In the genomic region with DNA sequence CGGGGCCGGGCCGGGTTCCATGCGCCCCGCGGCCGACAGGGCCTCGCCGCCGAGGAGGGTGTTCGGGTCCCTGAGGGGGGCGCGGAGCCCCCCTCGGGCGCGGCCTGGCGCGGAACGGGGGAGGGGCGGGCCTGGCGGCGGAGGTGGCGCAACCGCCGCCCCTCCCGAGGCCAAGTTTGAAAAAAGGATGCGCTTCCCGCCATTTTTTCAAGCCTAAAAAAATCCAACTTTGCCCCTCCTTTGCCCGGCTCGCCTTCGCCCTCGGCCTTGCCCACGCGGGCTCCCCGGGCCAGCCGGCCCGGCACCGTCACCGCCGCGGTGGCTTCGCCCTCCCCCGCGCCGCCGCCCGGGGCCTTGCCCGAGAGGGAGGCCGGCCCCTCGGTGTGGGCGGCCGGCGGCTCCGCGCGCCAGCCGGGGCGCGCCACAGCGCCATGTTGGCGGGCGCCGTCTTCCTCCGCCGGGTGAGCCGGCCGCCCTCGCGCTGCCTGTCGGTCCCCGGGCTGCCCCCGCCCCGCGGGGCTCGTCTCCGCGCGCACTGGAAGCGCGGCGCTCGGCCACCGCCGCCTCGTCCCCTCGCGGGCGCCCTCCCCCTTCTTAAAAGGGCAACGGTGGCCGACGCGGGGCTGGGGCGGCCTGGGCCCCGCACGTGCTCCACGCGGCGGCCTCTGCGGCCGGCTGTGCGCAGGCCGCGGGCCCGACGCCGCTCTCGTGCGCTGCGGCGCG, we compare ENCODE assay signal across 8 mouse cellular contexts. TPM values are rescaled to one million over a fixed set of nuclear protein-coding genes. Genes with fewer than 3 reads are reported as not detected.
DNase-seq lines count a peak whose midpoint lies in the region.

No protein-coding gene starts in this region.

- H3K4me3 ChIP-seq in megakaryocyte, embryonic 14.5 days (replicated peaks): peak overlapping the region; percentile 94

- peaks cover 14% of the 10 kb centered on the region for H3K36me3 ChIP-seq in megakaryocyte, embryonic 14.5 days (replicated peaks; ENCODE audit: low read length)

- no peaks in the 10 kb centered on the region for H3K9me3 ChIP-seq in megakaryocyte, embryonic 14.5 days

- intact Hi-C loops in left cerebral cortex, postnatal 10 days (cut with DNase I): loop anchor here (5.0 kb wide), 1 partner anchor 60 kb away; no protein-coding TSS in a partner anchor

- DNase-seq in T-cell, adult 2 months (ENCODE audit: low spot score): peak; percentile 72
- peak; percentile 69 to 81 for DNase-seq in cerebellum, postnatal 36 days
- peak; percentile 78 for DNase-seq in gastrocnemius, postnatal 10 days
- DNase-seq in induced T-regulatory cell, adult 2 months (ENCODE audit: low read depth): peak; percentile 78
- DNase-seq in left cerebral cortex, postnatal 10 days (ENCODE audit: extremely low spot score in 1 of 2, low spot score in 2 of 2): peak; percentile 43 to 91
- peak; percentile 75 for DNase-seq in right cerebral cortex, postnatal 14 days
- peak; percentile 73 for DNase-seq in urinary bladder, postnatal 14 days (ENCODE audit: low spot score)

- peaks cover 79% of the 10 kb centered on the region for H3K4me1 ChIP-seq in megakaryocyte, embryonic 14.5 days

- H3K27me3 ChIP-seq in megakaryocyte, embryonic 14.5 days (replicated peaks): no peaks in the 10 kb centered on the region

RNA-seq across cellular contexts. Expression of a gene that starts 1.2 kb away (rescaled TPM):
- total RNA-seq in gastrocnemius, postnatal 10 days (2021): 100 to 1,000 TPM in 1 of 2 experiments, 10 to 100 TPM in 1; 98.5 to 102 TPM
- 10 to 100 TPM; 52.0 to 52.7 TPM for total RNA-seq in left cerebral cortex, postnatal 10 days (2021)
- polyA plus RNA-seq in megakaryocyte, embryonic 14.5 days (2012; ENCODE audit: insufficient read depth, low replicate concordance): 638 and 1,212 TPM in 2 replicates

RNA-seq across cellular contexts. Expression of a gene that starts 37.1 kb away (rescaled TPM):
- 10 to 100 TPM; 34.7 to 38.0 TPM for total RNA-seq in gastrocnemius, postnatal 10 days (2021)
- total RNA-seq in left cerebral cortex, postnatal 10 days (2021): 10 to 100 TPM; 30.7 to 35.0 TPM
- 34.0 and 67.2 TPM in 2 replicates for polyA plus RNA-seq in megakaryocyte, embryonic 14.5 days (2012; ENCODE audit: insufficient read depth, low replicate concordance)

RNA-seq across cellular contexts. Expression of a gene that starts 38.6 kb away (rescaled TPM):
- total RNA-seq in gastrocnemius, postnatal 10 days (2021): 1 to 10 TPM in 1 of 2 experiments, not detected in 1; 1.7 TPM
- total RNA-seq in left cerebral cortex, postnatal 10 days (2021): not detected
- 5.5 and 13.1 TPM in 2 replicates for polyA plus RNA-seq in megakaryocyte, embryonic 14.5 days (2012; ENCODE audit: insufficient read depth, low replicate concordance)

Comparison
In these comparisons a context has a peak if more than half of its experiments do, and no peak if none do; other contexts are left out.
1. Peak in every context shown above with its lines: DNase-seq and H3K4me3 ChIP-seq.